In the genomic region with DNA sequence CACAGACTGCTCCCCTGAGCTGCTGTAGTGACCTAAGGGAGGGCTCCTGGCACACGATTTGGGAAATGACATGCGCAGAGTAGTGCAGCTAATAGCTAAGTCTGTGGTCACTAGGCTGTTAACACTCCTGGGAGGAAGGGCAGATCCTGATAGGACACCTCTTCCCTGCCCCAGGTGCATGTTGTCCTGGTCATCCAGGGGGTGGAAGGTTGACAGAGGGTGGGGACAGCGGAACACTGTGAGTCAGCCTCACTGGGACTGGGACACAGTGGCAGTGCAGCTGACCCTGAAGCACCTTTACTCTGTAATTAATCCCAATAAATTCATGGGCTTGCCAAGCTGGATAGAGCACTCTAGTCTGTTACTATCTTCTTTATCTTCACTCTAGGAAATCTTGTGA, we compare ENCODE assay signal across 23 mouse cellular contexts.
"Had no signal": no experiment of that assay in that cellular context is flagged by ENCODE, and none has a peak within 500 bp of the region (broad histone marks: within the 10 kb centered on the region; RNA-seq: fewer than 3 reads in every experiment).

No protein-coding gene starts in this region.

- H3K27me3 ChIP-seq: kidney, embryonic 15.5 days; limb, embryonic 12.5 days; limb, embryonic 15.5 days; lung, embryonic 15.5 days; midbrain, embryonic 12.5 days; midbrain, embryonic 15.5 days; neural tube, embryonic 12.5 days; neural tube, embryonic 15.5 days had no signal

- H3K9ac ChIP-seq: kidney, embryonic 15.5 days; limb, embryonic 12.5 days; limb, embryonic 15.5 days; liver, embryonic 14.5 days; lung, embryonic 15.5 days; midbrain, embryonic 12.5 days; midbrain, embryonic 15.5 days; neural tube, embryonic 12.5 days; neural tube, embryonic 15.5 days had no signal

- H3K4me1 ChIP-seq: limb, embryonic 12.5 days; midbrain, embryonic 12.5 days; midbrain, embryonic 15.5 days; neural tube, embryonic 12.5 days; neural tube, embryonic 15.5 days had no signal

- DNase-seq: kidney, adult 11 months; kidney, adult 8-10 months; kidney, postnatal 10 days; kidney, postnatal 4 days; left cerebral cortex, postnatal 4 days; lung, adult 18-20 months; lung, postnatal 10 days; lung, postnatal 36 days; right cerebral cortex, adult 18-20 months; right cerebral cortex, postnatal 14 days; thymus, adult 2 months; thymus, postnatal 14 days; thymus, postnatal 4 days had no signal

- H3K27ac ChIP-seq: kidney, embryonic 15.5 days; limb, embryonic 12.5 days; limb, embryonic 15.5 days; liver, embryonic 14.5 days; lung, embryonic 15.5 days; midbrain, embryonic 12.5 days; midbrain, embryonic 15.5 days; neural tube, embryonic 12.5 days; neural tube, embryonic 15.5 days had no signal

- H3K9me3 ChIP-seq: kidney, embryonic 15.5 days; limb, embryonic 12.5 days; limb, embryonic 15.5 days; lung, embryonic 15.5 days; midbrain, embryonic 12.5 days; midbrain, embryonic 15.5 days; neural tube, embryonic 12.5 days; neural tube, embryonic 15.5 days had no signal

- H3K4me3 ChIP-seq: kidney, embryonic 15.5 days; limb, embryonic 12.5 days; limb, embryonic 15.5 days; lung, embryonic 15.5 days; midbrain, embryonic 12.5 days; midbrain, embryonic 15.5 days; neural tube, embryonic 12.5 days; neural tube, embryonic 15.5 days had no signal

- H3K36me3 ChIP-seq: kidney, embryonic 15.5 days; limb, embryonic 12.5 days; limb, embryonic 15.5 days; lung, embryonic 15.5 days; midbrain, embryonic 12.5 days; midbrain, embryonic 15.5 days; neural tube, embryonic 12.5 days; neural tube, embryonic 15.5 days had no signal

- H3K4me2 ChIP-seq: kidney, embryonic 15.5 days; limb, embryonic 12.5 days; limb, embryonic 15.5 days; lung, embryonic 15.5 days; midbrain, embryonic 12.5 days; midbrain, embryonic 15.5 days; neural tube, embryonic 12.5 days; neural tube, embryonic 15.5 days had no signal

- ATAC-seq: inflammation-experienced regulatory T-cells, adult 6 months; midbrain, embryonic 15.5 days had no signal
